Mouse (Mus musculus) CH12.LX (cell line): ENCODE data around the gene Tnxb. TPM values are rescaled to one million over a fixed set of nuclear protein-coding genes. Genes with fewer than 3 reads are reported as not detected.

Experiments
- DNase-seq: peaks from one replicate; pipeline ENCODE4 v3.0.0-alpha.2; 2013; ENCODE audit errors: extremely low read depth
- H3K27ac ChIP-seq: 2 replicates; pipeline ENCODE4 v1.5.1; 2012; ENCODE audit warnings: low read depth, mild to moderate bottlenecking, control low read depth, moderate library complexity; ENCODE audit not compliant: insufficient read depth
- H3K27me3 ChIP-seq: replicated peaks from 2 replicates; pipeline ENCODE3; 2012; ENCODE audit warnings: inconsistent platforms
- H3K36me3 ChIP-seq, 2 experiments: replicated peaks in 1 of 2; 2 replicates each; pipeline versions ENCODE3 to v1.6.1; 2012; ENCODE audit warnings: inconsistent platforms in 1 of 2, low read length in 1 of 2, mild to moderate bottlenecking in 1 of 2, mixed read lengths in 1 of 2, moderate library complexity in 1 of 2; ENCODE audit not compliant: control insufficient read depth in 1 of 2, insufficient read depth in 1 of 2
- H3K4me1 ChIP-seq, 2 experiments: 2 replicates each; pipeline ENCODE4 v1.6.1; 2012; ENCODE audit warnings: inconsistent platforms in 1 of 2, moderate library complexity in 1 of 2; ENCODE audit not compliant: insufficient read depth in 2 of 2, control insufficient read depth in 1 of 2
- H3K4me2 ChIP-seq: 2 replicates; pipeline ENCODE4 v1.6.1; 2012; ENCODE audit warnings: low read depth, mild to moderate bottlenecking, control low read depth; ENCODE audit not compliant: poor library complexity, insufficient read depth, severe bottlenecking
- H3K4me3 ChIP-seq, 3 experiments: fragments of 150-350 bp in 1 of 3; sonication (generic) in 1 of 3; replicated peaks in 1 of 3; 2 replicates each; pipeline versions ENCODE3 to v1.5.1; 2011 to 2012; ENCODE audit warnings: low read depth in 2 of 3, low read length in 2 of 3, mild to moderate bottlenecking in 2 of 3, moderate library complexity in 2 of 3, control low read depth in 1 of 3, improper control_type of control experiment in 1 of 3, inconsistent platforms in 1 of 3, mixed read lengths in 1 of 3; ENCODE audit not compliant: poor library complexity in 1 of 3
- H3K79me2 ChIP-seq: replicated peaks from 2 replicates; pipeline ENCODE4 v1.6.1; 2012; ENCODE audit warnings: mild to moderate bottlenecking, moderate library complexity; ENCODE audit not compliant: control insufficient read depth, poor library complexity, insufficient read depth, severe bottlenecking; ENCODE audit errors: extremely low read depth
- H3K9ac ChIP-seq: 2 replicates; pipeline ENCODE4 v1.6.1; 2012; ENCODE audit warnings: low read depth, mild to moderate bottlenecking, control low read depth, moderate library complexity; ENCODE audit not compliant: insufficient read depth
- H3K9me3 ChIP-seq: replicated peaks from 2 replicates; pipeline ENCODE3; 2012; ENCODE audit warnings: low read length, inconsistent platforms, mixed read lengths
- CHD2 ChIP-seq: IDR thresholded peaks from 2 replicates; pipeline ENCODE4 v1.6.1; 2011; ENCODE audit warnings: low read length, improper control_type of control experiment
- E2F4 ChIP-seq: IDR thresholded peaks from 2 replicates; pipeline ENCODE4 v1.6.1; 2011; ENCODE audit warnings: low read depth, low read length, improper control_type of control experiment; ENCODE audit not compliant: insufficient replicate concordance
- ELF1 ChIP-seq: IDR thresholded peaks from 2 replicates; pipeline ENCODE4 v1.6.1; 2014; ENCODE audit warnings: low read depth, mild to moderate bottlenecking, inconsistent platforms, low read length, improper control_type of control experiment
- JUN ChIP-seq: IDR thresholded peaks from 2 replicates; pipeline ENCODE4 v1.6.1; 2011; ENCODE audit warnings: low read depth, mild to moderate bottlenecking, low read length, improper control_type of control experiment, moderate library complexity; ENCODE audit not compliant: insufficient read depth
- JUND ChIP-seq: conservative IDR thresholded peaks from 2 replicates; pipeline ENCODE4 v1.6.1; 2011; ENCODE audit warnings: low read depth, low read length, improper control_type of control experiment
- MAFK ChIP-seq: IDR thresholded peaks from 2 replicates; pipeline ENCODE4 v1.6.1; 2011; ENCODE audit warnings: low read length, improper control_type of control experiment; ENCODE audit not compliant: insufficient replicate concordance
- NELFE ChIP-seq: IDR thresholded peaks from 2 replicates; pipeline ENCODE4 v1.6.1; 2011; ENCODE audit warnings: low read depth, low read length, improper control_type of control experiment
- POLR2A ChIP-seq: IDR thresholded peaks from 2 replicates; pipeline ENCODE4 v1.6.1; 2011; ENCODE audit warnings: low read depth, mild to moderate bottlenecking, improper control_type of control experiment, low read length
- POLR2AphosphoS2 ChIP-seq: IDR thresholded peaks from 2 replicates; pipeline ENCODE4 v1.6.1; 2011; ENCODE audit warnings: low read depth, low read length, improper control_type of control experiment
- RAD21 ChIP-seq: IDR thresholded peaks from 2 replicates; pipeline ENCODE4 v1.6.1; 2011; ENCODE audit warnings: low read depth, mild to moderate bottlenecking, low read length, improper control_type of control experiment, moderate library complexity
- RCOR1 ChIP-seq: conservative IDR thresholded peaks from 2 replicates; pipeline ENCODE4 v1.6.1; 2012; ENCODE audit warnings: low read depth, mild to moderate bottlenecking, inconsistent platforms, low read length, improper control_type of control experiment
- SMC3 ChIP-seq: IDR thresholded peaks from 2 replicates; pipeline ENCODE4 v1.6.1; 2011; ENCODE audit warnings: low read depth, low read length, improper control_type of control experiment
- ZNF384 ChIP-seq: IDR thresholded peaks from 2 replicates; pipeline ENCODE4 v1.6.1; 2012; ENCODE audit warnings: low read depth, low read length, improper control_type of control experiment, inconsistent platforms
- dilution Hi-C: fragments of 300-500 bp; cut with MboI; formaldehyde crosslinking; loops from 2 replicates; pipeline ENCODE4 v1.14.3; 2020; ENCODE audit warnings: low sequenced_read_pairs; ENCODE audit not compliant: extremely low pct_unique_long_range_greater_than_20kb, extremely low pct_ligation_motif_present
- in situ Hi-C: fragments of 300-500 bp; cut with MboI; formaldehyde crosslinking; loops from 3 replicates; pipeline ENCODE4 v1.14.3; 2019; ENCODE audit warnings: low sequenced_read_pairs, low pct_ligation_motif_present, low pct_unique_long_range_greater_than_20kb, mixed read lengths
- polyA plus RNA-seq: library from polyadenylated mRNA; unstranded; fragments of >175 nt; gene quantifications from 2 replicates; pipeline ENCODE4 v1.2.1, GENCODE M21; 2012; ENCODE audit warnings: low read depth; ENCODE audit not compliant: insufficient read length
- total RNA-seq, 2 experiments: library from RNA; depleted of rRNA; stranded (reverse); fragments of 300-350 nt in 1 of 2; fragments of >200 nt in 1 of 2; gene quantifications; 2 replicates each; pipeline ENCODE4 v1.2.3; 2012 to 2014

Gene Tnxb
- total and polyA plus RNA-seq, 3 experiments = not detected

- H3K4me1 ChIP-seq = peaks cover 10 to 19% of the 10 kb centered on the region in 2 experiments; a peak in 3 of 4 replicates
- DNase-seq = no peak
- H3K27me3 ChIP-seq = peaks cover 87% of the 10 kb centered on the region
- no peak overlapping the region for H3K27ac ChIP-seq
- dilution Hi-C loops (no loop called here), in situ Hi-C loops (no loop called here)
- no peak overlapping the region for H3K4me3 ChIP-seq
- TF ChIP-seq E2F4 (no peak), NELFE (no peak), RAD21 (no peak), POLR2AphosphoS2 (no peak), ZNF384 (no peak)
- H3K9me3 ChIP-seq = peaks cover 4% of the 10 kb centered on the region
- H3K36me3 ChIP-seq = no peaks in the 10 kb centered on the region
- H3K79me2 ChIP-seq = no peaks in the 10 kb centered on the region
- H3K9ac ChIP-seq = no peak overlapping the region
- H3K4me2 ChIP-seq = no peak overlapping the region
Observed at GRCm38 (mm10) chr17:34683179-34683578, 12.8 kb downstream of the Tnxb start.

DNA sequence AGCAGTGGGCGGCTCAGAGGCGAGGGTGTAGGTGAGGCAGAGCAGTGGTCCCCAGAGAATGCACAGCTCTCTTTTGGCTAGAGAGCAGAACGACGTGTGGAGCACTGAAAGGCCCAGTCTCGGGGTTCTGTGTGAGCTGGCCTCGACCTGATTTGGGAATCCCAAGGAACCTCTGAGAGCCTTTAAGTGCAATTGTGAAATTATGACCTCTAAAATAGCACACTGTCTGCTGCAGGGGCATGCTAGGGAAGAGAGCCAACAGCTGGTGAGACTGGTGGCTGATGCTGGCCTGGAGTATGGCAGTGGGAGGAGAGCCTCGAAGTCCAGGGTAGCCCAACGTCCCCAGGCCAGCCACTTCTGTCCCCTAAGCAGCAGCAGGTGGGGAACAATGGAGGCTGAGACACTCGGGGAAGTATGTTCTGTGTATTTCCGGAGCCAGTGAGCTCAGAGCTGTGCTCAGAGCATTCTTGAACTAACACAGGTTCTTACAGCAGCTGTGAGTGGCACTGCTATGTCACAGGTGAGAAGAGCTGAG lies 13.4 kb downstream of the Tnxb start:
- Histone ChIP-seq H3K4me1 (peaks cover 10 to 19% of the 10 kb centered on the region in 2 experiments; a peak in 3 of 4 replicates), H3K36me3 (no peaks in the 10 kb centered on the region), H3K9me3 (peaks cover 4% of the 10 kb centered on the region), H3K4me3 (no peak overlapping the region), H3K27me3 (peaks cover 85% of the 10 kb centered on the region), H3K27ac (no peak overlapping the region), H3K4me2 (no peak overlapping the region), H3K9ac (no peak overlapping the region), H3K79me2 (no peaks in the 10 kb centered on the region)
- in situ Hi-C loops (no loop called here), dilution Hi-C loops (no loop called here)
- peak; percentile 25 for DNase-seq
- TF ChIP-seq RCOR1 = no peak
- TF ChIP-seq MAFK = 0 out of 2 replicates have a peak, but pooled peaks have one; percentile 23

DNA sequence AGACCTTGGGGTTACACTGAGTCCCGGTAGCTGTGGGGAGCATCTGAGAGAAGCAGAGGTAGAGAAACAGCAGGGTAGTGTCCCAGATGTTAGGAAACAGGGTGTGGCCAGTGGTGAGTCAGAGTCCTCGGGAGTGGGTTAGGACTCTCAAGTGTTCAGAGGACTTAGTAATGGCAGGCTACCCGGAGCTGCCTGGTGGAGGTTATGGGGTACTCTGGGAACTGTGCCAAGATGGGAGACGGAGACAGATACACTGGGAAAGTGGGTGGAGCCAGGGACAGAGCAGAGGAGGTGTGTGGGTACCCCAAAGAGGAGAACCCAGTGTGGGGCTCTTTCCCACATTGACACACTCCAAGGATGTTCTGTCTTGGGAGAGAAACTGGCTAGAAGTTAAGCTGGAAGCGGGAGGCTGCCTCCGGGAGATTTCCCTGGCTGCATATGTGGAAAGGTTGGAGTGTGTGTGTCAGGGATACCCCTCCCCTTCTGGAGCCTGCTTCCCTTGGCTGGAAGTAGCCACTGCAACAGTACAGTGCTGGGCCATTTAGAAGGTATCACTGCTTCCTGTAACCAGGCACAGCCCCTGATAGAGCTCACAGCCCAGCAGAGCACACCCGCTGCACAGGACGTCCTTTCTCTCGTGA lies 14.0 kb downstream of the Tnxb start:
- no peak overlapping the region for H3K4me3 ChIP-seq
- H3K4me2 ChIP-seq = no peak overlapping the region
- no peak for TF ChIP-seq JUN
- TF ChIP-seq CHD2 = no peak
- TF ChIP-seq POLR2A = no peak
- TF ChIP-seq JUND = no peak
- TF ChIP-seq ELF1 = no peak
- no peak for TF ChIP-seq NELFE
- no peak for TF ChIP-seq ZNF384
- TF ChIP-seq SMC3 = no peak
- H3K9ac ChIP-seq = no peak overlapping the region
- no peaks in the 10 kb centered on the region for H3K36me3 ChIP-seq
- no peak overlapping the region for H3K27ac ChIP-seq
- peaks cover 84% of the 10 kb centered on the region for H3K27me3 ChIP-seq
- no peak for DNase-seq
- H3K4me1 ChIP-seq = peaks cover 10 to 19% of the 10 kb centered on the region in 2 experiments; a peak in 3 of 4 replicates
- in situ Hi-C loops = no loop called here
- peaks cover 4% of the 10 kb centered on the region for H3K9me3 ChIP-seq
- dilution Hi-C loops = no loop called here
- no peaks in the 10 kb centered on the region for H3K79me2 ChIP-seq
